Mouse (Mus musculus): Measurements from ENCODE around the gene Lpar3.

DNA sequence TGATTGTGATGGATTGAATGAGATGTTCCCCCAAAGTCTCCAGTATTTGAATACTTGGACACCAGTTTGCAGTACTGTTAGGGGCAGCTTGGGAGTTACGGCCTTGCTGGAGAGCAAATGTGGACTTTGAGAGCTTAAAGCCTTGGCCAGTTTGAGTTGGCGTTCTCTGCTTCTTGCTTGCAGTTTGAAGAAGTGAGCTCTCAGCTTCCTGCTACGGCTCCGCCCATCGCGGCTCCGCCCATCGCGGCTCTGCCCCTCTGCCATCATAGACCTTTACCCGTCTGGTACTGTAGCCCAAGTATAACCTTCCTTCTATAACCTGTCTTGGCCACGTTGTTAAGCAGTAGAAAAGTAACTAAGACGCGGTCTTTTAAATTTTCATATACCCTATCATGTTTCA lies 108.0 kb downstream of the Lpar3 start:
- TF ChIP-seq CTCF (IDR thresholded peaks at IDR 0.05; ENCODE audit: low read depth): no peak
- no peak for TF ChIP-seq EP300 (IDR thresholded peaks at IDR 0.05; ENCODE audit: low read depth)

Data from liver, embryonic 14.5 days (tissue).